Mouse (Mus musculus) small intestine, adult 2 months (tissue): Measurements from ENCODE around the gene Lrg1. TPM values are rescaled to one million over a fixed set of nuclear protein-coding genes. Genes with fewer than 3 reads are reported as not detected.

ENCODE experiments used
- H3K27ac ChIP-seq: fragments of 200-500 bp; 2 replicates; pipeline ENCODE4 v1.5.1; 2012; ENCODE audit warnings: low read depth, low read length, control low read depth, inconsistent platforms; ENCODE audit not compliant: insufficient read depth
- H3K27me3 ChIP-seq: fragments of 200-500 bp; 2 replicates; pipeline ENCODE4 v1.6.1; 2012; ENCODE audit warnings: mild to moderate bottlenecking, moderate library complexity, low read length, inconsistent platforms; ENCODE audit not compliant: control insufficient read depth, insufficient read depth
- H3K36me3 ChIP-seq: fragments of 200-500 bp; 2 replicates; pipeline ENCODE4 v1.6.1; 2012; ENCODE audit warnings: mild to moderate bottlenecking, low read length, control low read depth, inconsistent platforms; ENCODE audit not compliant: control insufficient read depth, insufficient read depth
- H3K4me1 ChIP-seq: fragments of 200-500 bp; 2 replicates; pipeline ENCODE4 v1.6.1; 2012; ENCODE audit warnings: low read length, inconsistent platforms, mixed read lengths; ENCODE audit not compliant: control insufficient read depth, insufficient read depth, insufficient read length
- H3K4me3 ChIP-seq: fragments of 200-500 bp; 2 replicates; pipeline ENCODE4 v1.5.1; 2012; ENCODE audit warnings: low read depth, mild to moderate bottlenecking, control low read depth, inconsistent platforms, low read length, moderate library complexity
- CTCF ChIP-seq: fragments of 200-500 bp; IDR thresholded peaks from 2 replicates; pipeline ENCODE4 v1.5.1; 2012; ENCODE audit warnings: low read depth, mild to moderate bottlenecking, control low read depth, inconsistent platforms, low read length, moderate library complexity, mixed read lengths; ENCODE audit not compliant: insufficient replicate concordance, insufficient read length; ENCODE audit errors: extremely low read depth
- POLR2A ChIP-seq: fragments of 200-500 bp; IDR thresholded peaks from 2 replicates; pipeline ENCODE4 v1.6.1; 2012; ENCODE audit warnings: low read depth, mild to moderate bottlenecking, control low read depth, inconsistent platforms, low read length, moderate library complexity
- WGBS: fragments of 180-500 bp; shearing (Covaris S2); methylation state at CpG from one replicate; pipeline ENCODE4 v1.1.7; 2018; 5-methylcytosine and 5-hydroxymethylcytosine counted together
- polyA plus RNA-seq: library from polyadenylated mRNA; depleted of rRNA; stranded (reverse); fragments of >200 nt; gene quantifications from 2 replicates; pipeline ENCODE4 v1.2.3, GENCODE M21; 2012

Gene Lrg1
- polyA plus RNA-seq, 1 experiment: 10.6 TPM

DNA sequence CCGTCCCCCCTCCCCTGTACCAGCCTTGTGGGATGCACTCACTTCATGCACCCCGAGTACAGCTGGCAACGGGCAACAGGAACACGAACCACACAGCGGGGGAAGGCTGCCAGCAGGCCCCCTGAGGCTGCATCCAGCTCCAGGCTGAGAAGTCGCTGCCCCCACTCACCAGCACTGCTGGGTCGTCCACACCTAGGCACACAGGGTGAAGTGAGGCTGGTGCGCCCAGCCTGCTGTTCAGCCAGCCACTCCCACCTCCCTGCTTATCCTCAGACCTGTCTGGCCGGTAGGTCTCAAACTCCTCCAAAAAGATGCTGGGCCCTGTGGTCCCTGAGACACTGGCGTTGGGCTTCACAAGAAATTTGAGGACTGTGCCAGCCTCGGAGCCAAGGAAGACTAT is 4.4 kb upstream of the Lrg1 start:
- no peaks in the 10 kb centered on the region for H3K27me3 ChIP-seq
- WGBS: 86% methylated on average over 11 of the region's 11 CpGs
- no peak overlapping the region for H3K4me3 ChIP-seq
- no peak for TF ChIP-seq POLR2A
- no peak for TF ChIP-seq CTCF
- H3K4me1 ChIP-seq: peaks cover 5% of the 10 kb centered on the region; the same call in 1 of the 2 replicates
- no peaks in the 10 kb centered on the region for H3K36me3 ChIP-seq
- no peak overlapping the region for H3K27ac ChIP-seq

DNA sequence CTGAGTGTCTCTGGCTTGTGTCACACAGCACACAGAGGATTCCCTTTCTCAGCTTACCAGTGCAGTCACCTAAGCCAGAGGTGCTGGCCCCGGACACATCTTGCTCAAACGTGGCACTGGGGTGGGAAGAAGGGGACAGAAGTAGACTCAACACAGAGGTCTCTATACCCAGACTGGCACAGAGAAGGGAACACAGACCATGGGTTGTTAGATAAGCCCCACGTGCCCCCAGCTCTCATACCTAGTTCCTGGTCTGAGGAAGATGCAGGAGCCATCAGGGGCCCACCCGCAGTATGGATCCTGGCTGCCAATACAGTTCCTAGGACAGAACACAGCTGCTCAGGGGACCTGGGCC is 3.5 kb upstream of the Lrg1 start:
- Histone ChIP-seq H3K36me3 (no peaks in the 10 kb centered on the region), H3K27ac (no peak overlapping the region), H3K4me3 (no peak overlapping the region), H3K27me3 (no peaks in the 10 kb centered on the region), H3K4me1 (peaks cover 9% of the 10 kb centered on the region; the same call in 1 of the 2 replicates)
- no peak for TF ChIP-seq POLR2A
- no peak for TF ChIP-seq CTCF
- 83% methylated on average over 4 of the region's 4 CpGs for WGBS

DNA sequence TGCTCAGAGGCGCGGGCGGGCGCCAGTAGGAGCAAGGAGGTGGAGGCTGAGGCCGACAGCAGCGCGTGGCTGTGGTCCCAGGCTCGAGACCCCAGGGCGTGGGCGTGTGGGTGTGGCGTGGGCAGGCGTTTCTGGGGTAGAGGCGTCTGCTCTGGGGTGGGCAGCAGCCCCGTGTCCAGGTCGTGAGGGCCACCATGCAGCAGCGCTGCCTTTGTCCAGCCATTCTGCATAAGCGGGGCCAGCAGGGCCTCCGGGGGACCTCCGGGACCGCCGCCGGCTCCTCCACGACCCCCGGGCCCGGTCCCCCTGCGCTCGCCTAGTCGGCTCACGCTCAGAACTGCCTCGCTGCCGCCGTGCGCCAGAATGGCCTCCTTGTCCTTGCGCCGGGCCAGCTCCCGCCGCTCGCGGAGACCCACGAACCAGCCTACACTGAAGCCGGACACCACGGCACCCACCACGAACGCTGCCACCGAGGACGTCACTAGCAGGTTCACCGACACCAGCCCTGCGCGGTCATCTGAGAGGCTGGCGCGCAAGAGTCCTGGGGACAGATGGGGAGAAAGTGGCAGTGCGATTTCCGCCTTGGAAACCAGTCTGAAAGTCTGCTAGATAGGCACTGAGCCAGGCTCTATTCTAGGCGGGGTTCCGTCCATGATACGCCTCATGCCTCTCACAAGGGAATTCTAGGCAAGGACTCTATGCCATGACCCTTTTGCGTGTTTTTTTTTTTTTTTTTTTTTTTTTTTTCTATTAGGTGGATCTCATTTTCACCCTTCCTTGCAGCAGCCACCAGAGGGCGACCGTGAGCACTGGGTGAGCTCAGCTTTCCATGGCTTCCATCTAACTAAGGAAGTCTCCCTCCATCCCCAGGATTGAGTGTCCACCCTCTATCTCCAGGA is 2.8 kb upstream of the Lrg1 start:
- WGBS: 14% methylated on average over 59 of the region's 59 CpGs
- Histone ChIP-seq H3K4me3 (peak overlapping the region; percentile 72), H3K4me1 (peaks cover 15% of the 10 kb centered on the region), H3K36me3 (no peaks in the 10 kb centered on the region), H3K27me3 (no peaks in the 10 kb centered on the region), H3K27ac (no peak overlapping the region)
- peak; percentile 18; the same call in 1 of the 2 replicates for TF ChIP-seq POLR2A
- TF ChIP-seq CTCF: peak; percentile 88; the same call in 1 of the 2 replicates

DNA sequence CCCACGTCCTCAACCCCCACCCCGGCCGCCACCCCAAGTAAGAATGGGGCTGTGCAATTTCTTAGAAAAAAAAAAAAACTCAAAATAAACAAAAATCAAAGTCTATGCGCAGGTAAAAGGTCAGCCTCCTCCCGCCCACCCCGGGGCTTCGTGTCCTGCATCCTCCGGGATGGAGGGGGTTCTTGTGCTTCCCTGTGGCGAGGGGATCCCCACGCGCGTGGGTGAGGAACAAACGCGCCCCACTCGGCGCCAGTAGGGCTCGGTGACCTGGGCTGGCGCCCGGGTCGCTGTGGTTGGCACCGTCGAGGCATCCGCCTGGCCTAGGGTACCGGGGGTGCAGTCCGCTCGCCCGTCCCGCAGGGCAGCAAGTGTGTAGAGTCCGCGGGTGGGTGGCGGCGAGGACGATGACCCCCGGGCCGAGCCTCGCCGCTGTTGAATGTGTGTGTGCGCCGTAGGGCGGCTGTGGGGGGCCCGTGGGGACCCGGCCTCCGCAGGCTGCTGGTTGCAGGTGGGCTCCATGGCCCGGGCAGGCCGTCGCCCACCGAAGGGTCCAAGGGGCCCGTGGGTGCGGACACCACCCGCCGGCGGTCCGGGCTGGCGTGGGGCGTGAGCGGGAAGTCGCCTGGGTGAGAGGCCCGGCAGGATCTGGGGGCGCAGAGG is 2.0 kb upstream of the Lrg1 start:
- Histone ChIP-seq H3K27ac (no peak overlapping the region), H3K4me1 (peaks cover 16% of the 10 kb centered on the region), H3K36me3 (no peaks in the 10 kb centered on the region), H3K4me3 (peak overlapping the region; percentile 72), H3K27me3 (no peaks in the 10 kb centered on the region)
- 41% methylated on average over 59 of the region's 59 CpGs for WGBS
- TF ChIP-seq POLR2A (no peak), CTCF (no peak)

DNA sequence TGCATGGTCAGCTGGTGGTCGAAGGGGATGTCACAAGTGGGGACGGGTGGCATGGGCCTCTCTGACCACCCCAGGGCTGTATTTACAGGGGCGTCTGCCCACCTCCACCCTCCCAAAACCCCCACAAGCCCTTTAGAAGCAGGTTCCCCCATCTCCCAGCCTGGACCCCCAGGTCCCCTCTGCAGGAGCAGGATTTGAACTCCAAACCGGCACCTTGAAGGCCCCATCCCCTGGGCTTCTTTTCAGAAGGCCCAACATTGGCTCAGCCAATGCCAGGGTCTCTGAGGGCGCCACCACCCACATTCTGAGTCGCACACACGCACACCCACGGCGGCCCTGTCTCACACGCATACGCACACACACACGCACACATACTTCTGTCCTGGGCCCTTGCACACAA is 1.4 kb upstream of the Lrg1 start:
- 94% methylated on average over 12 of the region's 12 CpGs for WGBS
- Histone ChIP-seq H3K27ac (no peak overlapping the region), H3K4me3 (no peak overlapping the region), H3K36me3 (no peaks in the 10 kb centered on the region), H3K4me1 (peaks cover 16% of the 10 kb centered on the region), H3K27me3 (no peaks in the 10 kb centered on the region)
- no peak for TF ChIP-seq POLR2A
- no peak for TF ChIP-seq CTCF

DNA sequence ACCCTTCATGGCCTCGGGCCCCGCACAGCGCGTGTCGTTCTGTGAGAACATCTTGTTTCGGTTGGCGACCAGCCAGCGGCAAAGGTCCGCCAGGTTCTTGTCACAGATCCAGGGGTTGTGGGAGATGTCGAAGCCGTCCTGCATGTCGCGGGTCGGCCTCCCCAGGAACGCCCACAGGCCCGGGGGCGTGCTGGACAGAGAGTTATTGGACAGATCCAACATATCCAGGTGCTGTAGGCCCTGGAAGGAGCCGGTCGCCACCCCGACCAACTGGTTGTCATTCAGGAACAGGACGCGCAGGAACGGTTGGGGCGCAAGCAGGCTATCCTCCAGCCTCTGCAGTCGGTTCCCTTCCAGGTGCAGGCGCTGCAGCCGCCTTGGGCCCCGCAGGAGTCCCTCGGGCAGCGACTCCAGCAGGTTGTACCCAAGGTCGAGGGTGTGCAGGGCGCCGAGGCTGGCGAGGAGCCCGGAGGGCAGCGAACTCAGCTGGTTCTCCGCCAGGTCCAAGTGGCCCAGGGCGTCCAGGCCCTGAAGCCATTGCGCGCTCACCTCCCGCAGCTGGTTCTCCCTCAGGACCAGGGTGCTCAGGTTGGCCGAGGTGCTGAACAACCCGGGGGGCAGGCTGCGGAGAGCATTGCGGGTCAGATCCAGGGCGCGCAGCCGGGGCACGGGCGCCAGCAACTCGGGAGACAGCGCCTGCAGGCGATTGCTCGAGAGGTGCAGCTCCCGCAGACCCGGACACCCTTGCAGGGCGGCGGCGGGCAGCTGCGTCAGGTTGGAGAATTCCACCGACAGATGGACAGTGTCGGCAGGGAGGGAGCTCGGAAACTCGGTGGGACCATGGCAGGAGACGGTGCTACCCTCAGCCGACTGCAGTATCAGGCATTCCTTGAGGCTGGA is 1.6 kb downstream of the Lrg1 start:
- Histone ChIP-seq H3K27ac (no peak overlapping the region), H3K4me1 (peaks cover 22% of the 10 kb centered on the region), H3K27me3 (no peaks in the 10 kb centered on the region), H3K4me3 (peak overlapping the region; percentile 54), H3K36me3 (no peaks in the 10 kb centered on the region)
- TF ChIP-seq CTCF: no peak
- TF ChIP-seq POLR2A: no peak
- WGBS: 3% methylated on average over 66 of the region's 66 CpGs

DNA sequence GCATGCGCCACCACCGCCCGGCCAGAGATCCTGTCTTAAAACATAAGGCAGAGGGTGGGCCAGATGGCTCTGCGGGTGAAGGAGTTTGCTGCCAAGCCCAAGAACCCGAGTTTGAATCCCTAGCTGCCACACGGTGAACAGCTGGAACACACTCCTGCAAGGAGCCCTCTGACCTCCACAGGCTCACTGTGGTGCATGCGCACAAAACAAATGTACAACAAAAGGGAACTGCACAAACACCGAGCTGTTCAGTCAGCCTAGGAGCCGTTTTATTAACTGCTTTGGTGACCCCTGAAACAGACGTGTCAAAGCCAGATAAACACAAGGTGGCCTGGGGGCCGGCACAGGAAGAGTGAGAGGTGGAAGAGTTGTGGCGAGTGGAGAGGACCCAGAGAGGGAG is 2.4 kb downstream of the Lrg1 start:
- 36% methylated on average over 12 of the region's 12 CpGs for WGBS
- H3K27ac ChIP-seq: no peak overlapping the region
- no peaks in the 10 kb centered on the region for H3K36me3 ChIP-seq
- peak overlapping the region; percentile 54; the same call in 1 of the 2 replicates for H3K4me3 ChIP-seq
- no peaks in the 10 kb centered on the region for H3K27me3 ChIP-seq
- TF ChIP-seq POLR2A (no peak), CTCF (no peak)
- peaks cover 22% of the 10 kb centered on the region for H3K4me1 ChIP-seq
